Mouse (Mus musculus) megakaryocyte, adult 5-6 weeks (primary cell): ENCODE measurements around the gene Olfr478. TPM values are rescaled to one million over a fixed set of nuclear protein-coding genes. Genes with fewer than 3 reads are reported as not detected.
"Not testable (repeated sequence)": the region's sequence is repeated elsewhere in the genome, so short reads cannot be mapped to it uniquely, and the experiment has no call there.

Experiments used
- ATAC-seq: 2 replicates; pipeline ENCODE4 v1.8.0; 2016; ENCODE audit warnings: mild to moderate bottlenecking, inconsistent platforms; ENCODE audit not compliant: poor library complexity, severe bottlenecking
- total RNA-seq, 2 experiments: library from RNA; stranded (forward) in 1 of 2; stranded (reverse) in 1 of 2; fragments of 153-499, 151-499 nt in 1 of 2; fragments of 221-1000, 200-1000 nt in 1 of 2; gene quantifications; 2 replicates each; pipeline versions ENCODE4 v1.2.3 to v1.2.4; 2015 to 2017

The Olfr478 gene
- total RNA-seq (2015) = not detected in 2 replicates
- total RNA-seq (2017) = not detected in 2 replicates

DNA sequence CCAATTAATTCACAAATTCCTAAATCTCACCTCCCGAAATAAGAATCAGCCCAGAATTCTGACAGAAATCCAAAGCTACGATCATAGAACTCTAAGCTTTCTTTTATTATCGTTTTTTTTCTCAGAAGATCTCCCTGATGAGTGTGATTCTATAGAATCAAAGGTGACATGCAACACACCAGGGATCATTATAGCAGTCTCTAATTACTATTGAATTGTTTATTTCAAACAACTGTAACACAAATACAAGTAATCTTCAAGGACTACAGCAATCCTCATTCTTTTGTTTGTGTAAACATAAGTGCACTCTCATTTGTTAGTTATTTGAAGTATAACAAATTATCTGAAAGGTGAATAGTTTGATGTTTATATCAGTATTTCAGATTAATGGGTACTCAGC, at the start of gene Olfr478:
Olfr478 (minus strand) TSS at position 101 of the 400 bp plus-strand sequence.
- ATAC-seq = no peak

DNA sequence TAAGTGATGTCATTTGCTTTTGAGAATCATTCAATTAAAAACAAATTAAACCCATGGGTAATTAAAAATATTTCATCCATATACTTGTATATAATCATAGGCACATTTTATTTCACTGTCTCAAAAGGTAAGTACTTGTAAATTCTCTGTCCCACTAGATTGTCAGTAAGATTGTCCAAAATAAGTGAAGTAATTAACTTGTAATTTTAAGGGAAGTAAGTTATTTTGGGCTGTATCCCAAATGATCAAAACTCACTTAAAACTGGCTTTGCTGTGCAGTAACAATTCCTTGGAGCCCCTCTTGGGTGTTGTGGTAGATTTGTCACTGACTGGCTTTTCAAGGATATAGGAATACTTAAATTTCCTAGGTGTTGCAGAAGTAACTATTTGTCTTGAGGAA, 45.8 kb upstream of the Olfr478 start, which contains the start of gene Olfr481:
Olfr481 (plus strand) TSS at position 301 of the 400 bp plus-strand sequence.
- ATAC-seq = no peak

DNA sequence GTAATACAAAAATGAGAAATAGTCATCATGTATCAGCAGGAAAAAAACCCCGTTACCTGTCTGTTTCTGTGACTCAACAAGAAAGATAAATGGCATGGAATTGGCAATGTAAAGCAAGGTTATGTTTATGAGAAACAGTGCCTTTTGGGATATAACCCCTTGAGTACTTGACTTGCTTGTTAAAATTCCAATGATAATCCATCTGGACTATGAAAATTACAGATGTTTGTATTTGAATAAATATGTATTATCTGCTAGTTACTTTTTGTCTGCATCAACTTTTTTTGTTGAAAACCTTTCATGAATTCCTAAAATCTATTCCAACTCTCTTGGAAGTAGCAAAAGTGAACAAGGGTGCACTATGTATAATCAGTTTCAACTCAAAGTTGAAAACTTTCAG, 33.5 kb upstream of the Olfr478 start, which contains the start of gene Olfr480:
Olfr480 (minus strand) TSS at position 101 of the 400 bp plus-strand sequence.
- no peak for ATAC-seq

DNA sequence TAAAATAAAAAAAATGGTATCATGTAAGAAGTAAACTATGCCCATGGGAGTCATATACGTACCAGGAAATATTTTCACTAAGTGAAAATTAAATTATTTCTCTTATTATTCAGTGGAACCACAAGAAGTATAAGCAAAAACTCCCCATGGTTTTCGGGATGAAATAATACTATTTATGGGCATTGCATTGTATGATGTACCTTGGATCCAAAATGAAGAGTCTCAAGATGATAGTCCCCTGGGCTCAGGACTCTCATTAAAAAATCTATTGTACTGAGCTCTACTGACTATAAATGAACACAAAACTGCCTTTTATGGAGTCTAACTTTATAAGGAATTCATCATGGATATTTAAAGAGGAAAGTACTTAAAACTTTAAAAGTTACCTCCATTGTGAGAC, 16.6 kb upstream of the Olfr478 start, which contains the start of gene Olfr479:
Olfr479 (plus strand) TSS at position 301 of the 400 bp plus-strand sequence.
- no peak for ATAC-seq

DNA sequence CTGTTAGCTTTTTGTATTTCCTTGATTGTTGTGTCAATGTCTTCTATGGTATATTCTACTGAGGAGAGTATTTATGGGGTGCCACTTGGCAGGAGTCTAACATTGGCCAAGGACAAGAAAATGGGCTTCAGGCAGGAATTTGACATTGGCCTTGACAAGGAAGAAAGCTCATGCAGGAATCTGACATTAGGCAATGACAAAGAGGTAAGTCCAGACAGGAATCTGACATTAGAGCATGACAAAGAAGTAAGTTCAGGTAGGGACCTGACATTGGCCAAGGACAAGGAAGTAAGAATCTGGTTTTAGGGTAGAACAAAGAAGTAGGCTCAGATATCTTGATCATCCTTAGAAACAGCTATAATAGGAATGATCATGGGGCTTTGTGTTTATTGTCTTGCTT, 19.5 kb downstream of the Olfr478 start:
- not testable (repeated sequence) for ATAC-seq

DNA sequence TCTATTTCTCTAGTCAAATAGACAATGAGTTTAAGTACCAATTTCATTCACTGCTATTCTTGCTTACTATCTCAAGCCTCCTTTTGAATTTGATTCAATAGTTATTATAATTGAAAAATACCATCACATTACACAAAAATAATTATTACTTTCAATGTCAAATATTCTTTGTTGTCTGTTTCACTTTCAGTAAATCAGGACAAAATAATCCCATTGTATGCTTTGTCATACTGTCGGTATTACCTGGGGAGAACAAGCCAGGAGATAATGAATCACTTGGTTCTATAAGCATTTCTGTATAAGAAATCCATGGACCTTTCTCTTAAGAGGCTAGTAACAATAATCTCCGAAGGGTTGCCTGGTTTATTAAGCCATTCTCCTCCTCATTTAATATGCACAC, 47.4 kb downstream of the Olfr478 start, which contains the start of gene Olfr477:
Olfr477 (plus strand) TSS at position 301 of the 400 bp plus-strand sequence.
- no peak for ATAC-seq

Other genes with a start within 250 kb of the Olfr478 start
- gene Ovch2, start 232.8 kb downstream of the Olfr478 start, total RNA-seq (2015) = not detected in 2 replicates
- not detected in 2 replicates for gene Ovch2, start 232.8 kb downstream of the Olfr478 start, total RNA-seq (2017)
- gene Olfr467, start 221.7 kb downstream of the Olfr478 start, total RNA-seq (2015) = not detected in 2 replicates
- not detected in 2 replicates for gene Olfr467, start 221.7 kb downstream of the Olfr478 start, total RNA-seq (2017)
- gene Olfr469, start 208.4 kb downstream of the Olfr478 start, total RNA-seq (2015) = not detected in 2 replicates
- not detected in 2 replicates for gene Olfr469, start 208.4 kb downstream of the Olfr478 start, total RNA-seq (2017)
- not detected in 2 replicates for gene Olfr470, start 186.5 kb downstream of the Olfr478 start, total RNA-seq (2015)
- gene Olfr470, start 186.5 kb downstream of the Olfr478 start, total RNA-seq (2017) = not detected in 2 replicates
- not detected in 2 replicates for gene Olfr472, start 136.1 kb downstream of the Olfr478 start, total RNA-seq (2015)
- gene Olfr472, start 136.1 kb downstream of the Olfr478 start, total RNA-seq (2017) = not detected in 2 replicates
- gene Olfr473, start 103.5 kb downstream of the Olfr478 start, total RNA-seq (2015) = not detected in 2 replicates
- not detected in 2 replicates for gene Olfr473, start 103.5 kb downstream of the Olfr478 start, total RNA-seq (2017)
- not detected in 2 replicates for gene Olfr474, start 79.3 kb downstream of the Olfr478 start, total RNA-seq (2015)
- gene Olfr474, start 79.3 kb downstream of the Olfr478 start, total RNA-seq (2017) = not detected in 2 replicates
- gene Olfr476, start 69.2 kb downstream of the Olfr478 start, total RNA-seq (2015) = not detected in 2 replicates
- not detected in 2 replicates for gene Olfr476, start 69.2 kb downstream of the Olfr478 start, total RNA-seq (2017)
- not detected in 2 replicates for gene Olfr477, start 47.3 kb downstream of the Olfr478 start, total RNA-seq (2015)
- gene Olfr477, start 47.3 kb downstream of the Olfr478 start, total RNA-seq (2017) = not detected in 2 replicates
- gene Olfr479, start 16.7 kb upstream of the Olfr478 start, total RNA-seq (2015) = not detected in 2 replicates
- gene Olfr479, start 16.7 kb upstream of the Olfr478 start, total RNA-seq (2017) = not detected in 2 replicates
- not detected in 2 replicates for gene Olfr480, start 33.4 kb upstream of the Olfr478 start, total RNA-seq (2015)
- gene Olfr480, start 33.4 kb upstream of the Olfr478 start, total RNA-seq (2017) = not detected in 2 replicates
- not detected in 2 replicates for gene Olfr481, start 45.9 kb upstream of the Olfr478 start, total RNA-seq (2015)
- gene Olfr481, start 45.9 kb upstream of the Olfr478 start, total RNA-seq (2017) = not detected in 2 replicates
- gene Olfr482, start 63.6 kb upstream of the Olfr478 start, total RNA-seq (2015) = not detected in 2 replicates
- gene Olfr482, start 63.6 kb upstream of the Olfr478 start, total RNA-seq (2017) = not detected in 2 replicates
- not detected in 2 replicates for gene Olfr483, start 66.9 kb upstream of the Olfr478 start, total RNA-seq (2015)
- not detected in 2 replicates for gene Olfr483, start 66.9 kb upstream of the Olfr478 start, total RNA-seq (2017)
- not detected in 2 replicates for gene Olfr484, start 93.5 kb upstream of the Olfr478 start, total RNA-seq (2015)
- gene Olfr484, start 93.5 kb upstream of the Olfr478 start, total RNA-seq (2017) = not detected in 2 replicates
- gene Olfr485, start 125.9 kb upstream of the Olfr478 start, total RNA-seq (2015) = not detected in 2 replicates
- gene Olfr485, start 125.9 kb upstream of the Olfr478 start, total RNA-seq (2017) = not detected in 2 replicates
- not detected in 2 replicates for gene Olfr486, start 138.8 kb upstream of the Olfr478 start, total RNA-seq (2015)
- gene Olfr486, start 138.8 kb upstream of the Olfr478 start, total RNA-seq (2017) = not detected in 2 replicates
- gene Olfr487, start 180.6 kb upstream of the Olfr478 start, total RNA-seq (2015) = not detected in 2 replicates
- gene Olfr487, start 180.6 kb upstream of the Olfr478 start, total RNA-seq (2017) = not detected in 2 replicates
- gene Olfr488, start 224.4 kb upstream of the Olfr478 start, total RNA-seq (2015) = not detected in 2 replicates
- gene Olfr488, start 224.4 kb upstream of the Olfr478 start, total RNA-seq (2017) = not detected in 2 replicates